Mouse (Mus musculus) bone marrow, adult 2 months (tissue): ENCODE measurements around the gene Pgrmc1.

Experiments used
- CTCF ChIP-seq: fragments of 200-500 bp; IDR thresholded peaks from 2 replicates; pipeline ENCODE4 v1.5.1; 2011; ENCODE audit warnings: low read length, control low read depth; ENCODE audit not compliant: control insufficient read depth, insufficient read depth
- POLR2A ChIP-seq: fragments of 200-500 bp; IDR thresholded peaks from 2 replicates; pipeline ENCODE4 v1.6.1; 2011; ENCODE audit warnings: low read depth, mild to moderate bottlenecking, control low read depth, low read length, borderline replicate concordance; ENCODE audit not compliant: control insufficient read depth

GRCm38 (mm10) chrX:36586629-36587303 is 11.2 kb upstream of the Pgrmc1 start:
- TF ChIP-seq CTCF = no peak
- TF ChIP-seq POLR2A = no peak
